In genomic region chr16:89774553-89774913, GRCm38 (mm10) we compare ENCODE assay signal across 8 mouse cellular contexts.
DNase-seq lines count a peak whose midpoint lies in the region; ATAC-seq and TF ChIP-seq lines count a peak whose summit lies in the region.

No protein-coding gene starts in this region.

- DNase-seq in layer of hippocampus, adult 2 months (ENCODE audit: low spot score in 2 of 2), result no peak
- no peak for DNase-seq in layer of hippocampus, adult 18-20 months (ENCODE audit: low spot score in 2 of 2)
- DNase-seq in forebrain, embryonic 14.5 days (ENCODE audit: low spot score), result no peak
- no peak for DNase-seq in right cerebral cortex, postnatal 36 days (ENCODE audit: low spot score in 2 of 2)
- DNase-seq in embryo, embryonic 9.5 days (ENCODE audit: extremely low spot score), result no peak
- no peak for DNase-seq in adrenal gland, postnatal 14 days

- peak overlapping the region; percentile 73 for H3K4me2 ChIP-seq in forebrain, embryonic 14.5 days (ENCODE audit: low read length)
- peak overlapping the region; percentile 86 for H3K4me2 ChIP-seq in limb, embryonic 13.5 days (replicated peaks)
- H3K4me2 ChIP-seq in neural tube, embryonic 14.5 days (ENCODE audit: low read depth, low read length), result peak overlapping the region; percentile 59; the same call in 1 of the 2 replicates

- no peaks in the 10 kb centered on the region for H3K36me3 ChIP-seq in forebrain, embryonic 14.5 days (ENCODE audit: control insufficient read depth, insufficient read depth, low read length)
- H3K36me3 ChIP-seq in limb, embryonic 13.5 days, result no peaks in the 10 kb centered on the region
- H3K36me3 ChIP-seq in neural tube, embryonic 14.5 days (ENCODE audit: control insufficient read depth, insufficient read depth, low read length), result no peaks in the 10 kb centered on the region

- H3K9me3 ChIP-seq in forebrain, embryonic 14.5 days (replicated peaks; ENCODE audit: control insufficient read depth, low read length), result peaks cover 9% of the 10 kb centered on the region
- peaks cover 13% of the 10 kb centered on the region for H3K9me3 ChIP-seq in limb, embryonic 13.5 days
- H3K9me3 ChIP-seq in neural tube, embryonic 14.5 days (ENCODE audit: control insufficient read depth, low read length), result no peaks in the 10 kb centered on the region

- no peaks in the 10 kb centered on the region for H3K27me3 ChIP-seq in forebrain, embryonic 14.5 days (replicated peaks; ENCODE audit: control insufficient read depth, insufficient read depth, low read length)
- no peaks in the 10 kb centered on the region; the same call in 1 of the 2 replicates for H3K27me3 ChIP-seq in limb, embryonic 13.5 days
- no peaks in the 10 kb centered on the region for H3K27me3 ChIP-seq in neural tube, embryonic 14.5 days (ENCODE audit: control insufficient read depth, insufficient read depth, low read length)

- no peak for ATAC-seq in forebrain, embryonic 14.5 days
- no peak for ATAC-seq in limb, embryonic 13.5 days (ENCODE audit: low FRiP score, low read depth)
- no peak for ATAC-seq in neural tube, embryonic 14.5 days (ENCODE audit: low read depth)

- H3K9ac ChIP-seq in forebrain, embryonic 14.5 days (ENCODE audit: low read length), result peak overlapping the region; percentile 48
- H3K9ac ChIP-seq in limb, embryonic 13.5 days, result no peak overlapping the region
- no peak overlapping the region for H3K9ac ChIP-seq in neural tube, embryonic 14.5 days (replicated peaks; ENCODE audit: low read depth, low read length)

- no peak for TF ChIP-seq CTCF in layer of hippocampus, adult 2 months (conservative IDR thresholded peaks at IDR 0.05)

- no peak overlapping the region for H3K4me3 ChIP-seq in layer of hippocampus, adult 2 months
- peak overlapping the region; percentile 29 for H3K4me3 ChIP-seq in forebrain, embryonic 14.5 days (ENCODE audit: low read depth, low read length)
- peak overlapping the region; percentile 47 for H3K4me3 ChIP-seq in limb, embryonic 13.5 days
- no peak overlapping the region for H3K4me3 ChIP-seq in neural tube, embryonic 14.5 days (ENCODE audit: low read depth, low read length)

- H3K4me1 ChIP-seq in forebrain, embryonic 14.5 days (ENCODE audit: control insufficient read depth, insufficient read depth, low read length), result no peaks in the 10 kb centered on the region
- H3K4me1 ChIP-seq in limb, embryonic 13.5 days, result no peaks in the 10 kb centered on the region; the same call in 1 of the 2 replicates
- no peaks in the 10 kb centered on the region for H3K4me1 ChIP-seq in neural tube, embryonic 14.5 days (ENCODE audit: control insufficient read depth, insufficient read depth, low read length)

- 28% methylated on average over 10 of the region's 10 CpGs for WGBS in forebrain, embryonic 14.5 days
- 36% methylated on average over 10 of the region's 10 CpGs for WGBS in limb, embryonic 13.5 days
- WGBS in neural tube, embryonic 14.5 days, result 24% methylated on average over 10 of the region's 10 CpGs

- H3K27ac ChIP-seq in layer of hippocampus, adult 2 months, result peak overlapping the region; percentile 46; the same call in 1 of the 2 replicates
- H3K27ac ChIP-seq in forebrain, embryonic 14.5 days (ENCODE audit: low read depth, low read length), result no peak overlapping the region
- H3K27ac ChIP-seq in limb, embryonic 13.5 days, result no peak overlapping the region
- no peak overlapping the region for H3K27ac ChIP-seq in neural tube, embryonic 14.5 days (ENCODE audit: low read depth, low read length)

Comparison
In these comparisons a context has a peak if more than half of its experiments do, and no peak if none do; other contexts are left out.
1. H3K4me3 ChIP-seq: peak in forebrain, embryonic 14.5 days (single experiment) and limb, embryonic 13.5 days (single experiment); none in layer of hippocampus, adult 2 months (single experiment) and neural tube, embryonic 14.5 days (single experiment).
2. Peak in every context shown above with its lines, with median percentiles within 50 percentile points of each other: H3K4me2 ChIP-seq.